Mouse (Mus musculus) liver, adult 2 months (tissue): ENCODE data around the gene Iqcf1.

ENCODE experiments used
- CTCF ChIP-seq: fragments of 200-500 bp; IDR thresholded peaks from 2 replicates; pipeline ENCODE4 v1.5.1; 2011; ENCODE audit warnings: low read depth, low read length, control low read depth
- POLR2A ChIP-seq: fragments of 200-500 bp; IDR thresholded peaks from 2 replicates; pipeline ENCODE4 v1.6.1; 2011; ENCODE audit warnings: low read length, control low read depth; ENCODE audit not compliant: insufficient read depth; ENCODE audit errors: extremely low read depth

DNA sequence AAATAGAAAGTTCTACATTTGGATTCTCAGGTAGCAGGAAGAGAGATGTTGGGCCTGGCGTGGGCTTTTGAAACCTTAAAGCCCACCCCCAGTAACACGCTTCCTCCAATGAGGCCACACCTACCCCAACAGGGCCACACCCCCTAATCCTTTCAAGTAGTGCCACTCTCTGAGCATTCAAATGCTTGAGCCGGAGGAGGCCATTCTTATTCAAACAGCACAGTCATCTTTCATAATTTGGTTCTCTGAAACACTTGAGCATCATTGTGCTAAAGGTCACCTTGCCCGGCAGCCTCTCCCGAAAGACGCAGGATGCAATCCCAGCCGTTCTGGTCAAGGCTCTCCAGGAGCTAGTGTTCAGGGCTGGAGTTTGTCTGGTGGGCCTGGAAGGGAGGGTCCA is 34.5 kb downstream of the Iqcf1 start:
- TF ChIP-seq POLR2A (no peak), CTCF (no peak)
